Mouse (Mus musculus) MEL (cell line): Measurements from ENCODE around the gene Arhgdia.

Experiments used
- CTCF ChIP-seq, 3 experiments: IDR thresholded peaks in 2 of 3; conservative IDR thresholded peaks in 1 of 3; 2 replicates each; pipeline ENCODE4 v1.5.1; 2011 to 2012; ENCODE audit warnings: low read length in 3 of 3, low read depth in 2 of 3, mild to moderate bottlenecking in 2 of 3, improper control_type of control experiment in 1 of 3, inconsistent platforms in 1 of 3, mixed read lengths in 1 of 3, moderate library complexity in 1 of 3; ENCODE audit not compliant: control insufficient read depth in 1 of 3, insufficient read depth in 1 of 3, poor library complexity in 1 of 3, severe bottlenecking in 1 of 3
- GATA1 ChIP-seq: IDR thresholded peaks from 2 replicates; pipeline ENCODE4 v1.6.1; 2011; ENCODE audit warnings: low read depth, low read length, improper control_type of control experiment
- MAZ ChIP-seq: IDR thresholded peaks from 2 replicates; pipeline ENCODE4 v1.6.1; 2012; ENCODE audit warnings: low read depth, mild to moderate bottlenecking, inconsistent platforms, low read length, improper control_type of control experiment
- POLR2A ChIP-seq, 2 experiments: IDR thresholded peaks; 2 replicates each; pipeline ENCODE4 v1.6.1; 2011 to 2012; ENCODE audit warnings: low read length in 2 of 2, mild to moderate bottlenecking in 2 of 2, control low read depth in 1 of 2, improper control_type of control experiment in 1 of 2, low read depth in 1 of 2, moderate library complexity in 1 of 2; ENCODE audit not compliant: control insufficient read depth in 1 of 2, insufficient read depth in 1 of 2, poor library complexity in 1 of 2
- POLR2AphosphoS2 ChIP-seq: IDR thresholded peaks from 2 replicates; pipeline ENCODE4 v1.6.1; 2011; ENCODE audit warnings: low read length, improper control_type of control experiment
- TAL1 ChIP-seq: IDR thresholded peaks from 2 replicates; pipeline ENCODE4 v1.6.1; 2012; ENCODE audit warnings: mild to moderate bottlenecking, inconsistent platforms, low read length, moderate library complexity, mixed read lengths
- UBTF ChIP-seq: IDR thresholded peaks from 2 replicates; pipeline ENCODE4 v1.6.1; 2012; ENCODE audit warnings: low read depth, mild to moderate bottlenecking, inconsistent platforms, low read length, improper control_type of control experiment, moderate library complexity, borderline replicate concordance; ENCODE audit not compliant: insufficient read depth
- USF1 ChIP-seq: IDR thresholded peaks from 2 replicates; pipeline ENCODE4 v1.6.1; 2014; ENCODE audit warnings: low read depth, mild to moderate bottlenecking, inconsistent platforms, low read length, improper control_type of control experiment, moderate library complexity
- USF2 ChIP-seq, 2 experiments: IDR thresholded peaks; 2 replicates each; pipeline ENCODE4 v1.6.1; 2011 to 2012; ENCODE audit warnings: improper control_type of control experiment in 2 of 2, low read length in 2 of 2, borderline replicate concordance in 1 of 2, inconsistent platforms in 1 of 2, low read depth in 1 of 2, mild to moderate bottlenecking in 1 of 2; ENCODE audit not compliant: insufficient read depth in 1 of 2
- ZKSCAN1 ChIP-seq: IDR thresholded peaks from 2 replicates; pipeline ENCODE4 v1.6.1; 2012; ENCODE audit warnings: low read depth, mild to moderate bottlenecking, inconsistent platforms, low read length, improper control_type of control experiment, moderate library complexity
- ZNF384 ChIP-seq: IDR thresholded peaks from 2 replicates; pipeline ENCODE4 v1.6.1; 2012; ENCODE audit warnings: low read depth, mild to moderate bottlenecking, inconsistent platforms, low read length, improper control_type of control experiment

DNA sequence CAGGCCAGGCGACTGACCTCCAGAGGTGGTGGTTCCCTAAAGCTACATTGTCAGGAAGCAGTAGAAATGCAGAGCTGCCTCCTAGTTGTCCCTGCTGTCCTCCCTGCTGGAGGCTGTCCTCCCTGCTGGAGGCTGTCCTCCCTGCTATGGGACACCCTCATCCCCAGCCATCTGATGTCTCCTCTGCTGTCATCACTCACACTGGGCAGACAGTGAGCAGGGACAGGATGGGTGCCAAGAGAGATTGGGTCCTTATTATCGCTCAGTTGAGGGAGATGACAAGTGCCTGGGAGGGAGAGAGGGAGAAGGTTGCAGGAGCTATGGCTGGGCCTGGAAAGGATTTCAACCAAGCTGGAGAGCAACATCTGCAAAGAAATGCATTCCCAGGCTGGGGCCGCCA is 46.3 kb downstream of the Arhgdia start:
- TF ChIP-seq POLR2A (IDR thresholded peaks at IDR 0.05; ENCODE audit: control insufficient read depth in 1 of 2, insufficient read depth in 1 of 2, low read depth in 1 of 2, low read length in 2 of 2, poor library complexity in 1 of 2) (no peak), POLR2AphosphoS2 (no peak), ZNF384 (no peak), CTCF (IDR thresholded peaks at IDR 0.05 in 2 of 3, conservative IDR thresholded peaks at IDR 0.05 in 1 of 3; ENCODE audit: control insufficient read depth in 1 of 3, insufficient read depth in 1 of 3, low read depth in 2 of 3, low read length in 3 of 3, poor library complexity in 1 of 3, severe bottlenecking in 1 of 3) (no peak), MAZ (no peak), ZKSCAN1 (no peak), TAL1 (no peak), UBTF (no peak), USF2 (IDR thresholded peaks at IDR 0.05; ENCODE audit: borderline replicate concordance in 1 of 2, insufficient read depth in 1 of 2, low read depth in 1 of 2, low read length in 2 of 2) (no peak), USF1 (no peak), GATA1 (no peak)
